Mouse (Mus musculus): ENCODE measurements at regions not wholly inside any gene's neighbourhood (a gene's known extent, or its start where the extent isn't known, plus 50 kb on each side); places are given as distances from the start of the nearest gene placed in this dataset.

DNA sequence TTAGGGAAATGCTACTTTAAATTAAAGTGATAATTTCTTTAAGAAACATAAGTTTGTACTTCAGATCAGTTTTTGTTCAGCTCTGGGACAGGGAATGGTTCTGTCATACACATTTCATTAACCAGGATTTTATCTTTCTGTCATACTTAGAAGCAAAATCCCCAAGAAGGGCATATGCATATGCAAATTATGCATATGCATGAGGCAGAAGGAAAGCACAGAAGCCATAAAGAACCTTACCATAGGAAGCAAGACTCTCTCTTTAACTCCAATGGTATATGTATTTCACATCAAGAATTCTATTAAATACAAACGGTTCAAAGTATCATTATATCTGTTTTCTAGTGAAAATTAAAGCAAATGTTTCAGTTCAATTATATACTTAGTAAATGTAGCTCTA is 381.5 kb downstream of the Kcnj3 start:
- Histone ChIP-seq H3K27ac (no peak overlapping the region), H3K4me3 (no peak overlapping the region)
- no peak for ATAC-seq (ENCODE audit: low FRiP score, low read depth)

DNA sequence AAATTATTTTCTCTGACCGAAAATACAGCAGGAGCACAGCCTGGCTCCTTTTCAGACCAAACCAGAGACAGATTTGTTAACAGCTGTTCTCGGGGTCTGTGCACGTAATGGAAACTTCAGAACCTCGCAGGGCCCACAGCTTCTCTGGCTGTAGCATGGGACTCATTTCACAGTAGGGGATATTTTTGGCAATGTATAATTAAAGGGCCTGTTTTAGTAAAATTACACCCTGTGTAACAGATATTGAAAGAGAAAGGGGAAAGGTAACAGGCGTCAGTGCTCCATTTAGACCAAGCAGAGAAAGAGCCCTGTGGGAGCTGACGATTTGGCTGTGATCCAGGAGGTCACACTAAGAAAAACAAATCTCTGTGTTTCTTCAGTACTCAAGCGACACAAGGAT is 382.4 kb downstream of the Kcnj3 start:
- Histone ChIP-seq H3K9ac (no peak overlapping the region), H3K36me3 (no peaks in the 10 kb centered on the region), H3K4me3 (peak overlapping the region; percentile 5; the same call in 1 of the 2 replicates), H3K27ac (no peak overlapping the region; the same call in 1 of the 2 replicates), H3K4me1 (no peaks in the 10 kb centered on the region), H3K9me3 (no peaks in the 10 kb centered on the region), H3K27me3 (no peaks in the 10 kb centered on the region), H3K4me2 (replicated peaks) (peak overlapping the region; percentile 45)
- WGBS = 21% methylated on average over 7 of the region's 7 CpGs
- peak; percentile 91 for ATAC-seq (ENCODE audit: low FRiP score, low read depth)

More for the DNA sequence above, 381.5 kb downstream of the Kcnj3 start:
- Histone ChIP-seq H3K4me2 (replicated peaks) (no peak overlapping the region), H3K36me3 (no peaks in the 10 kb centered on the region), H3K27me3 (no peaks in the 10 kb centered on the region), H3K9me3 (no peaks in the 10 kb centered on the region), H3K9ac (no peak overlapping the region), H3K4me1 (no peaks in the 10 kb centered on the region)
- WGBS = 74% methylated on average over 1 of the region's 1 CpGs

DNA sequence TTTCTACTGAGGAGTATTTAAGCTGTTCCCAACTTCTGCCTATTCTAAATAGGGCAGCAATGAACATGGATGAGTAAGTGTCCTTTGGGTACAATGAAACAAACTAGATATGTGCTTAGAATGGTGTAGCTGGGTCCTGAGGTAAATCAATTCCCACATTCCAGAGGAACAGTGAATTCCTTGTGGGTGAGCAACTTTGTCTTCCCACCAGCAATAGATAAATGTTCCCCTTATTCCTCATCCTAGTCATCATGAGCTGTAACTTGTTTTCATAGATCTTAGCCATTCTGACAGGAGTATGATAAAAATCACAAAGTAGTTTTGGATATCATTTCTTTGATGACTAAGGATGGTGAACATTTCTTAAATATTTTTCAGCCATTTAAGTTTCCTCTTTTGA is 387.0 kb downstream of the Kcnj3 start:
- no peak overlapping the region for H3K9ac ChIP-seq
- no peaks in the 10 kb centered on the region for H3K36me3 ChIP-seq
- H3K4me1 ChIP-seq = no peaks in the 10 kb centered on the region
- H3K27me3 ChIP-seq = no peaks in the 10 kb centered on the region
- H3K27ac ChIP-seq = no peak overlapping the region
- H3K9me3 ChIP-seq = no peaks in the 10 kb centered on the region
- no peak overlapping the region for H3K4me3 ChIP-seq
- no peak for ATAC-seq (ENCODE audit: low FRiP score, low read depth)
- no peak overlapping the region for H3K4me2 ChIP-seq (replicated peaks)

DNA sequence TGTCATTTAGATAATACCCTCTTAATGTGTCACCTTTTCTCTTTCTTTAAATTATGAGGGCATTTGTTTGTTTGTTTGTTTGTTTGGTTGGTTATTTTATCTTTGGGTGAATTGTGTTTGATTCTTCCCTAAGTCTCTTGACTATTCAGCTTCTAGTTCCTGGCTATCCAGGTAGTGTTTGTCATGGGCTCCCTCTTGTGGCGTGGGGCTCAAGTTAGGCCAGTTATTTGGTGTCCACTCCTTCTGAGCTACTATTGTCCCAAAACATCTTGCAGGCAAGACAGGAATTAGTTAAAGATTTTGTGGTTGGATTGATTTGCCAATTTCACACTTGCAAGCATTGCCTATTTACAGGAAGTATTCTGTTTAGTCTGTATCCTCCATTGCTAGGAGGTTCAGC is 405.8 kb downstream of the Kcnj3 start:
- Histone ChIP-seq H3K36me3 (no peaks in the 10 kb centered on the region), H3K4me2 (replicated peaks) (no peak overlapping the region), H3K9ac (no peak overlapping the region), H3K9me3 (no peaks in the 10 kb centered on the region), H3K27ac (no peak overlapping the region), H3K4me3 (no peak overlapping the region), H3K4me1 (no peaks in the 10 kb centered on the region), H3K27me3 (no peaks in the 10 kb centered on the region)
- ATAC-seq (ENCODE audit: low FRiP score, low read depth) = no peak
- WGBS = 56% methylated on average over 1 of the region's 1 CpGs

DNA sequence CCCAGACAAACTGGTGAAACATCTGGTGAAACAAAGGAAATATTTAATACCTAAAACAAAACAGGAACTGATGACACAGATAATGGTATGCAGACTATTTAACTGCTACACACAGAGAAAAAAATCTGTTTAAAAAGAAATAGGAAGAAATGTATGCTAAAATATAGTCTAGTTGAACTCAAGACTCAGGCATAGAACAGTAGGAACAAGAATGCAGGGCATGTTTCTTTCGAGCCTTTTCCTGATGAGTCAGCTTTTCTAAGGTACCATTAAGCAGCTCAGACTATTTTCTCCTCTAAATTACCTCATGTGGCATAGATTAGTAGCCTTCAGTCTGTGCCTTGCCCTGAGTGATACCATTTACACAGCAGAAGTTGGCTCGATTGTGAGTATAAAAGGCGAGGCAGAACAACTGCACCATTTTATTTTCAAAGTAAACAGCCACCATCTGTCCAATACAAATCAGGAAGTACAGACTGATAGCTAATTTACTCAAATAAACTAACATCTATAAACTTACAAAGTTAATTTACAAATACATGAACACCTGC is 411.1 kb downstream of the Kcnj3 start:
- Histone ChIP-seq H3K4me1 (no peaks in the 10 kb centered on the region), H3K9ac (no peak overlapping the region), H3K4me2 (replicated peaks) (no peak overlapping the region), H3K27ac (no peak overlapping the region), H3K36me3 (no peaks in the 10 kb centered on the region), H3K9me3 (no peaks in the 10 kb centered on the region), H3K27me3 (no peaks in the 10 kb centered on the region), H3K4me3 (no peak overlapping the region)
- WGBS = 26% methylated on average over 3 of the region's 3 CpGs
- ATAC-seq (ENCODE audit: low FRiP score, low read depth) = no peak

DNA sequence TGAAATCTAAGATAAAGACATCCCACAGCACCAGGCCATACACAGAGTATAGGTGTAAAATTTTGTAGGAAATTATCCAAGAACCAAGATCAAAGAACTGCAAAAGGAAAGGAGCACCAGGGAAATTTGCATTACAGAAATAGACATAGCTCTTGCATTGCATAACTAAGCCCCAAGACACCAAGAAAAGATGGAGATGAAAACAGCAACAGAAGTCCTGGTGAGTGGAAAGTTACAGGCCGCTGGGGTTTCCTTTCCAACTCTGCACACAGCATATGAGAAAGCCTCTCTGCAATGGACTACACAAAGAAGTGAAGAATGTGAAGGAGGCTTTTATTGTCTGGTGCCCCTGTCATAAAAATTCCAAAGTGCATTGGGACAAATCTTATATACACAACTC is 426.7 kb downstream of the Kcnj3 start:
- Histone ChIP-seq H3K4me1 (no peaks in the 10 kb centered on the region), H3K4me3 (no peak overlapping the region), H3K9ac (no peak overlapping the region), H3K36me3 (no peaks in the 10 kb centered on the region), H3K4me2 (replicated peaks) (no peak overlapping the region), H3K27ac (no peak overlapping the region), H3K9me3 (no peaks in the 10 kb centered on the region), H3K27me3 (no peaks in the 10 kb centered on the region)
- WGBS = 78% methylated on average over 1 of the region's 1 CpGs
- no peak for ATAC-seq (ENCODE audit: low FRiP score, low read depth)

DNA sequence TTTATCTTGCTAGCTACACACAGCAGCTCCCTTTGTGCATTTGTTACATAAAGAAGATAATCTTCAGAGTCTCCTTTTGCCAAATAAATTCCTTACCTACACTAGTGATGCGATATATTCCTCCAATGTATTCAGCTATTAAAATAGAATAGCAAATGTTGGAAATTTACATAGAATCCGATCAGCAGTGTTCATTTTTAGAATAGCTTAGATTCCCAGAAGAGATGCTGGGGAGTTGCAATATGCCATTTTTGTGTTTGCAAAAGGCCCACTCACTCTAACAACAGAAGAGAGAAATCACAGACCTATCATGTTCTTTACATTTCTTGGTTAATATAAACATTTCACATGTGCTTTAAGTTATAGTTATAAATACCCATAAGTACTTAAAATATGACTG is 454.2 kb downstream of the Kcnj3 start:
- H3K27ac ChIP-seq = no peak overlapping the region
- no peaks in the 10 kb centered on the region for H3K4me1 ChIP-seq
- no peaks in the 10 kb centered on the region for H3K9me3 ChIP-seq
- H3K27me3 ChIP-seq = no peaks in the 10 kb centered on the region
- ATAC-seq (ENCODE audit: low FRiP score, low read depth) = no peak
- H3K4me3 ChIP-seq = no peak overlapping the region
- no peak overlapping the region for H3K4me2 ChIP-seq (replicated peaks)
- 87% methylated on average over 2 of the region's 2 CpGs for WGBS
- H3K36me3 ChIP-seq = no peaks in the 10 kb centered on the region
- H3K9ac ChIP-seq = no peak overlapping the region

DNA sequence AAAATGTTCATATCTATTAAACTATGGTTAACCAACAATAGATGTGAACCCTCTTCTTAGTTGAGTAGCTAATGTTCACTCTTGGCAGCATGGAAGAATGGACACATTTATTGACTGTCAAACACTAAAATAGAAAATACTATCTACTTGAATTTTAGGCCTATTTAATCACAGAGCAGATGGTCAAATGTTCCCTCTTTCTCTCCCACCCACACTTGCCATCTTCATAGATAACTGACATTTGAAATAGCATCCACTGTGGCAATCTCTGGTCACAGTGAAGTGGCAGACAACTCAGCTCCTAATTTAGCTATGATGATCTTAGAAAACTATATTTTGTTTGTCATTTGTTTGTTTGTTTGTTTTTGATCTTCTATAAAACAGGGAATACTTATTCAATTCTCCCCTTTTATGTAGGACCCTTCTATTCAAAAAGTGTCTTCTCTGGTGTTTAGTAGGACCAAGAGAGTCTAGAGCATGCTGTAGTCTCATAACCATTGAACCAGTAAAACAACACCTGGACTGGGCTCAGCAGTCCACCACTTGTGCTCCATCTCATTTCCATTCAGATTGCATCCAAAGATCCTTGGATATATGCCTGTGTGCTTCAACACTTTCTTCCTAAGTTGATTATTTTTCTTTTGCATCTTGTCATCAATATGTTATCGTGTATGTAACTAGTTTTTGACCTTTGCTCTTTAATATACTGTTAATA is 457.2 kb downstream of the Kcnj3 start:
- no peak for ATAC-seq (ENCODE audit: low FRiP score, low read depth)
- WGBS = 64% methylated on average over 1 of the region's 1 CpGs
- no peaks in the 10 kb centered on the region for H3K4me1 ChIP-seq
- H3K4me3 ChIP-seq = no peak overlapping the region
- no peak overlapping the region for H3K27ac ChIP-seq
- no peak overlapping the region for H3K9ac ChIP-seq
- no peak overlapping the region for H3K4me2 ChIP-seq (replicated peaks)
- no peaks in the 10 kb centered on the region for H3K9me3 ChIP-seq
- H3K36me3 ChIP-seq = no peaks in the 10 kb centered on the region
- H3K27me3 ChIP-seq = no peaks in the 10 kb centered on the region

DNA sequence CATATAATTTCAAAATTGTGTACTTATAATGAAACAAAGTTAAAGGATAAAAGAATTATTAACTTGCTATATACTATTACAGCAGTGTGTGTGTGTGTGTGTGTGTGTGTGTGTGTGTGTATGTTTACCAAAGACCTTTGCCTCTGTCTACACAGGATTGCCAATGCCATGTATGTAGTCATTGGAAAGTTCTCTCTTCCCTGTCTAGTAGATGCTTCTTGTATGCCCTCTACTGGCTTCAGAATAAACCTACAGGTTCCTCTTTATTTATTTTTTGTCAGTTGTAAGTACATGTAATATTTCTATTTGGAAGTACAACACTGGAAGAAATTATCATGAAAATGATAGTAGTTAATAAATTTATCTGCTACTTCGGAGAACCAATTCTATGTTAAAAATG is 484.5 kb downstream of the Kcnj3 start:
- no peak overlapping the region for H3K27ac ChIP-seq
- H3K36me3 ChIP-seq = no peaks in the 10 kb centered on the region
- no peak overlapping the region for H3K4me2 ChIP-seq (replicated peaks)
- H3K9me3 ChIP-seq = no peaks in the 10 kb centered on the region
- WGBS = 70% methylated on average over 1 of the region's 1 CpGs
- H3K9ac ChIP-seq = no peak overlapping the region
- no peaks in the 10 kb centered on the region for H3K27me3 ChIP-seq
- H3K4me3 ChIP-seq = no peak overlapping the region
- ATAC-seq (ENCODE audit: low FRiP score, low read depth) = no peak
- no peaks in the 10 kb centered on the region for H3K4me1 ChIP-seq
